Mouse (Mus musculus): Measurements from ENCODE around the gene Commd8. TPM values are rescaled to one million over a fixed set of nuclear protein-coding genes. Genes with fewer than 3 reads are reported as not detected.
"Not testable (repeated sequence)": the region's sequence is repeated elsewhere in the genome, so short reads cannot be mapped to it uniquely, and the experiment has no call there.

Gene Commd8
- polyA plus RNA-seq, 1 experiment from 2014 or later = 115 TPM

DNA sequence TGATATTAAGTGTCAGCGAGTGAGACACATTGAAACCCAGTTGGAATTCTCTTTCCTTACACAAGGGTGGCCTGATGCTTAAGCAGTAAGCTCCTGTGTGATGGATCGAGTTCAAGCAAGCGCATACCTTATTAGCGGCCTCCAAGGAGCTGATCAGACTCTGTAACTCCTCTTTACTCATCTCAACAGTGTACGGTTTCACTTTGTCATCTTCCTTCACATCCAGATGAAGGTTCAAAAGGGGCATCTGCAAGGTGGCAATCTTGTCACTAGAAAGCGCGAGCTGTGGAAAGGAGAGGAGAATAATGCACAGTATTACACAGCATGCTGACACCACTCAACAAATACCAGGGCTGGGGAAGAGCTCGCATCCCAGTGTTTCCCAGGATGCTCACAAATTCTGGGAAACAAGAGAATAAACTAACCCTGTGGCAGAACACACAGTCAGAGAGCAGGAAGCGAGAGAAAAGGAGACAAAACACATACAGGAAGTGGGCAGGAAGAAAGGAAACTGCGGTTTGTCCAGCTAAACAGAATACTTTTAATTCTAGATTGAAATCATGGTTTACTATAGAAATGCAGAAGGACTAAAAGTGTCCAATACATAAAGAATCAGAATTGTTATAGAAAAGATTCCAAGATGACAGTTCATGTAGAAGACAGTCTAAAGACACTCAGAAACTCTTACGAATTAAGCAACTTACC is 7.1 kb downstream of the Commd8 start:
- Histone ChIP-seq H3K27ac (ENCODE audit: low read depth, low read length) (no peak overlapping the region), H3K4me2 (replicated peaks; ENCODE audit: low read depth) (no peak overlapping the region), H3K4me1 (replicated peaks; ENCODE audit: control insufficient read depth, insufficient read depth, low read length) (no peaks in the 10 kb centered on the region), H3K9ac (ENCODE audit: low read depth, low read length) (no peak overlapping the region), H3K36me3 (ENCODE audit: control insufficient read depth, insufficient read depth) (peaks cover 31% of the 10 kb centered on the region), H3K4me3 (ENCODE audit: low read depth, low read length) (no peak overlapping the region), H3K9me3 (ENCODE audit: control insufficient read depth) (no peaks in the 10 kb centered on the region), H3K27me3 (replicated peaks; ENCODE audit: control insufficient read depth, insufficient read depth, low read length) (no peaks in the 10 kb centered on the region)
- no peak for ATAC-seq
- TF ChIP-seq CTCF (IDR thresholded peaks at IDR 0.05; ENCODE audit: low read depth) = no peak
- 87% methylated on average over 11 of the region's 11 CpGs for WGBS

GRCm38 (mm10) chr5:72159537-72159936 is 8.5 kb downstream of the Commd8 start:
- Histone ChIP-seq H3K4me2 (replicated peaks; ENCODE audit: low read depth) (no peak overlapping the region), H3K36me3 (ENCODE audit: control insufficient read depth, insufficient read depth) (peaks cover 35% of the 10 kb centered on the region), H3K27ac (ENCODE audit: low read depth, low read length) (no peak overlapping the region), H3K4me3 (ENCODE audit: low read depth, low read length) (no peak overlapping the region), H3K27me3 (replicated peaks; ENCODE audit: control insufficient read depth, insufficient read depth, low read length) (no peaks in the 10 kb centered on the region), H3K4me1 (replicated peaks; ENCODE audit: control insufficient read depth, insufficient read depth, low read length) (no peaks in the 10 kb centered on the region), H3K9ac (ENCODE audit: low read depth, low read length) (no peak overlapping the region), H3K9me3 (ENCODE audit: control insufficient read depth) (no peaks in the 10 kb centered on the region)
- ATAC-seq = no peak
- WGBS = 71% methylated on average over 6 of the region's 6 CpGs
- TF ChIP-seq CTCF (IDR thresholded peaks at IDR 0.05; ENCODE audit: low read depth) = no peak

GRCm38 (mm10) chr5:72158667-72159066 is 9.3 kb downstream of the Commd8 start:
- Histone ChIP-seq H3K4me3 (ENCODE audit: low read depth, low read length) (no peak overlapping the region), H3K4me2 (replicated peaks; ENCODE audit: low read depth) (no peak overlapping the region), H3K27ac (ENCODE audit: low read depth, low read length) (no peak overlapping the region), H3K27me3 (replicated peaks; ENCODE audit: control insufficient read depth, insufficient read depth, low read length) (no peaks in the 10 kb centered on the region), H3K4me1 (replicated peaks; ENCODE audit: control insufficient read depth, insufficient read depth, low read length) (no peaks in the 10 kb centered on the region), H3K9ac (ENCODE audit: low read depth, low read length) (no peak overlapping the region), H3K36me3 (ENCODE audit: control insufficient read depth, insufficient read depth) (peaks cover 35% of the 10 kb centered on the region), H3K9me3 (ENCODE audit: control insufficient read depth) (no peaks in the 10 kb centered on the region)
- ATAC-seq = no peak
- TF ChIP-seq CTCF (IDR thresholded peaks at IDR 0.05; ENCODE audit: low read depth) = no peak
- 91% methylated on average over 12 of the region's 12 CpGs for WGBS

DNA sequence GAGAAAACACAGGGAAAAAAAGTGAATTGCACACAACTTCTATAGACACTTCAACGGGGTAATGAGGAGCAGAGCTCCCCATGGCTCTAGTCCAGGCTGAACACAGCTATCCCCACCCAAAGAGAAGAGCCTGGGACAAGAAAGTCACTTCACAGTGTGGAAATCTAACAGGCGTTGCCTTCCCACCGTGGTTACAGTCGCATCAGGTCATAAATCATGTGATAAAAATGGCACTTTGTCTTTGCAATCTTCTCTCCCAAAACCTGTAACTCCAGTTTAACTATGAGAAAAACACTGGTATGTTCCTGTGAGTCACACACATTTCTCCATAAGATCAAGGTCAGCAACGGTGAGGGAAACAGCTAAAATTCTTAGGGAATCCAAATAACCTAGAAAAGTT is 11.4 kb downstream of the Commd8 start:
- Histone ChIP-seq H3K4me1 (replicated peaks; ENCODE audit: control insufficient read depth, insufficient read depth, low read length) (no peaks in the 10 kb centered on the region), H3K27ac (ENCODE audit: low read depth, low read length) (no peak overlapping the region), H3K27me3 (replicated peaks; ENCODE audit: control insufficient read depth, insufficient read depth, low read length) (no peaks in the 10 kb centered on the region), H3K36me3 (ENCODE audit: control insufficient read depth, insufficient read depth) (peaks cover 31% of the 10 kb centered on the region), H3K4me2 (replicated peaks; ENCODE audit: low read depth) (no peak overlapping the region), H3K9me3 (ENCODE audit: control insufficient read depth) (no peaks in the 10 kb centered on the region), H3K9ac (ENCODE audit: low read depth, low read length) (no peak overlapping the region), H3K4me3 (ENCODE audit: low read depth, low read length) (no peak overlapping the region)
- WGBS = 55% methylated on average over 5 of the region's 5 CpGs
- TF ChIP-seq CTCF (IDR thresholded peaks at IDR 0.05; ENCODE audit: low read depth) = no peak
- ATAC-seq = no peak

DNA sequence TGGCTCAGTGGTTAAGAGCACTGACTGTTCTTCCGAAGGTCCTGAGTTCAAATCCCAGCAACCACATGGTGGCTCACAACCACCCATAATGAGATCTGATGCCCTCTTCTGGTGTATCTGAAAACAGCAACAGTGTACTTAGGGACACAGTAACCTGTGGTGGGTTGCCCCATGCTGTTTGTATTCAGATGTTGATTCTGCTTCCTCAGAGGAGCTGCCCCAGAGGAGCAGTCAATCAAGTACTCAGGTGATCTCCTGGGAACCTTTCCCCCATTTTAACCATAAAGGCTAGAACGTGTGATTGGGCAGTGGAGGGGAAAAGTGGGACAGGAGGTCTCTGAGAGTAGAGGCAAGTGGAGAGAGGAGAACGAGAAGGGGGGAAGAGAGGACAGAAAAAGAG is 12.3 kb downstream of the Commd8 start:
- not testable (repeated sequence) for H3K27me3 ChIP-seq (replicated peaks; ENCODE audit: control insufficient read depth, insufficient read depth, low read length); ATAC-seq; H3K4me3 ChIP-seq (ENCODE audit: low read depth, low read length); H3K27ac ChIP-seq (ENCODE audit: low read depth, low read length); H3K9me3 ChIP-seq (ENCODE audit: control insufficient read depth); H3K9ac ChIP-seq (ENCODE audit: low read depth, low read length); H3K4me2 ChIP-seq (replicated peaks; ENCODE audit: low read depth); H3K4me1 ChIP-seq (replicated peaks; ENCODE audit: control insufficient read depth, insufficient read depth, low read length)
- TF ChIP-seq CTCF (IDR thresholded peaks at IDR 0.05; ENCODE audit: low read depth) = 0 out of 2 replicates have a peak, but pooled peaks have one; percentile 13
- peaks cover 22% of the 10 kb centered on the region for H3K36me3 ChIP-seq (ENCODE audit: control insufficient read depth, insufficient read depth)
- WGBS = 83% methylated on average over 3 of the region's 3 CpGs

GRCm38 (mm10) chr5:72150870-72151269 is 17.1 kb downstream of the Commd8 start:
- ATAC-seq = no peak
- no peak for TF ChIP-seq CTCF (IDR thresholded peaks at IDR 0.05; ENCODE audit: low read depth)
- H3K9me3 ChIP-seq (ENCODE audit: control insufficient read depth) = no peaks in the 10 kb centered on the region

More at GRCm38 (mm10) chr5:72150870-72151269, 17.1 kb downstream of the Commd8 start:
- no peak overlapping the region for H3K4me3 ChIP-seq (ENCODE audit: low read depth, low read length)
- WGBS = 78% methylated on average over 5 of the region's 5 CpGs
- peaks cover 3% of the 10 kb centered on the region; the same call in 1 of the 2 replicates for H3K36me3 ChIP-seq (ENCODE audit: control insufficient read depth, insufficient read depth)
- H3K4me1 ChIP-seq (replicated peaks; ENCODE audit: control insufficient read depth, insufficient read depth, low read length) = no peaks in the 10 kb centered on the region
- H3K9ac ChIP-seq (ENCODE audit: low read depth, low read length) = no peak overlapping the region
- no peaks in the 10 kb centered on the region for H3K27me3 ChIP-seq (replicated peaks; ENCODE audit: control insufficient read depth, insufficient read depth, low read length)
- no peak overlapping the region for H3K4me2 ChIP-seq (replicated peaks; ENCODE audit: low read depth)
- no peak overlapping the region for H3K27ac ChIP-seq (ENCODE audit: low read depth, low read length)

Measured in intestine, postnatal 0 days (tissue).